Mouse (Mus musculus): ENCODE results near the gene Sdf2.

- TF ChIP-seq CTCF (IDR thresholded peaks at IDR 0.05) = no peak
- no peak for TF ChIP-seq EP300 (IDR thresholded peaks at IDR 0.05)
These were observed 34.9 kb upstream of the Sdf2 start for GRCm38 (mm10) chr11:78210615-78211014.
